8 mouse cellular contexts compared by ENCODE assay signal in the genomic region with DNA sequence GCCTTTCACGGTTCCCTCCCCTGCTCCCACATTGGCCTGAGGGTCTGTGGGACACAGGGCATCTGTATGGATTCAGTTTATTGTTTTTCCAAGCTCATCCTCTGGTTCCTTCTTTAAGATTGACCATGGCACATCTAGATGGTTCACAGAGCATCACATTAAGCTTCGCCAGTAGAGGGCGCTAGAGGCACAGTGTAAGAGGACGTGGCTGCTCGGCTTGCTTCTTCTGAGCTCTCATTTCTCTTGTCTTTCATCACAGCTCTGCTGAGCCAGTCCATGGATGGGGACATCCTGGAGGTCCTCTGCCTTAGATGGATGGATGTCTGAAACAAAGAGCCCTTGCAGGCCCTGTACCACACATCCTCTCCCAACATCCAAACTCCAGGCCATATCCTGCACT. TPM values are rescaled to one million over a fixed set of nuclear protein-coding genes. Genes with fewer than 3 reads are reported as not detected.
DNase-seq lines count a peak whose midpoint lies in the region; ATAC-seq and TF ChIP-seq lines count a peak whose summit lies in the region.

No protein-coding gene starts in this region.

- H3K27me3 ChIP-seq in ES-Bruce4 (ENCODE audit: control insufficient read depth, insufficient read depth, low read length, poor library complexity, severe bottlenecking): no peaks in the 10 kb centered on the region
- H3K27me3 ChIP-seq in forebrain, embryonic 14.5 days (replicated peaks; ENCODE audit: control insufficient read depth, insufficient read depth, low read length): no peaks in the 10 kb centered on the region
- H3K27me3 ChIP-seq in lung, embryonic 14.5 days (ENCODE audit: insufficient read depth, low read length): no peaks in the 10 kb centered on the region

- H3K27ac ChIP-seq in ES-Bruce4 (ENCODE audit: insufficient read depth, low read length): peak overlapping the region; percentile 24; the same call in 1 of the 2 replicates
- H3K27ac ChIP-seq in forebrain, embryonic 14.5 days (ENCODE audit: low read depth, low read length): peak overlapping the region; percentile 61; the same call in 1 of the 2 replicates
- H3K27ac ChIP-seq in lung, embryonic 14.5 days (ENCODE audit: low read depth): no peak overlapping the region

- H3K9ac ChIP-seq in ES-Bruce4 (ENCODE audit: low read depth, poor library complexity, severe bottlenecking): no peak overlapping the region
- H3K9ac ChIP-seq in forebrain, embryonic 14.5 days (ENCODE audit: low read length): peak overlapping the region; percentile 17; the same call in 1 of the 2 replicates
- no peak overlapping the region for H3K9ac ChIP-seq in lung, embryonic 14.5 days

- H3K36me3 ChIP-seq in ES-Bruce4 (ENCODE audit: control insufficient read depth, insufficient read depth, low read length, poor library complexity, severe bottlenecking): no peaks in the 10 kb centered on the region
- peaks cover 3% of the 10 kb centered on the region; the same call in 1 of the 2 replicates for H3K36me3 ChIP-seq in forebrain, embryonic 14.5 days (ENCODE audit: control insufficient read depth, insufficient read depth, low read length)
- H3K36me3 ChIP-seq in lung, embryonic 14.5 days (ENCODE audit: insufficient read depth): 0 out of 2 replicates have a peak, but pooled peaks cover 3% of the 10 kb centered on the region

- WGBS in forebrain, embryonic 14.5 days: 0% methylated on average over 5 of the region's 5 CpGs
- WGBS in lung, embryonic 14.5 days: 2% methylated on average over 5 of the region's 5 CpGs

- intact Hi-C loops in heart, postnatal 36 days (cut with DNase I): loop anchor here (1.0 to 2.0 kb wide), 4 partner anchors 16 to 86 kb away; partner anchors contain the start of genes Bcl7c and Fbxl19

- no peaks in the 10 kb centered on the region for H3K9me3 ChIP-seq in ES-Bruce4 (replicated peaks; ENCODE audit: control insufficient read depth, insufficient read depth, low read length, poor library complexity, severe bottlenecking)
- no peaks in the 10 kb centered on the region for H3K9me3 ChIP-seq in forebrain, embryonic 14.5 days (replicated peaks; ENCODE audit: control insufficient read depth, low read length)
- H3K9me3 ChIP-seq in lung, embryonic 14.5 days (ENCODE audit: low read depth, low read length): no peaks in the 10 kb centered on the region

- H3K4me1 ChIP-seq in ES-Bruce4 (ENCODE audit: control insufficient read depth, insufficient read depth, low read length): no peaks in the 10 kb centered on the region
- H3K4me1 ChIP-seq in forebrain, embryonic 14.5 days (ENCODE audit: control insufficient read depth, insufficient read depth, low read length): no peaks in the 10 kb centered on the region
- no peaks in the 10 kb centered on the region for H3K4me1 ChIP-seq in lung, embryonic 14.5 days (ENCODE audit: insufficient read depth)

- no peak overlapping the region for H3K4me2 ChIP-seq in forebrain, embryonic 14.5 days (ENCODE audit: low read length)
- no peak overlapping the region for H3K4me2 ChIP-seq in lung, embryonic 14.5 days

- peak; percentile 61; the same call in 1 of the 2 replicates for ATAC-seq in cerebellum, adult (ENCODE audit: insufficient number of reproducible peaks, low FRiP score, low TSS enrichment)
- ATAC-seq in forebrain, embryonic 14.5 days: peak; percentile 82; the same call in 1 of the 2 replicates
- peak; percentile 76 for ATAC-seq in lung, embryonic 14.5 days (ENCODE audit: insufficient read depth)

- peak; percentile 98 for TF ChIP-seq CTCF in ES-Bruce4 (IDR thresholded peaks at IDR 0.05; ENCODE audit: low read depth, low read length)
- TF ChIP-seq CTCF in lung, embryonic 14.5 days (IDR thresholded peaks at IDR 0.05; ENCODE audit: low read depth): peak; percentile 97

- DNase-seq in forebrain, embryonic 14.5 days (ENCODE audit: low spot score): peak; percentile 95
- peak; percentile 85 for DNase-seq in heart, postnatal 36 days
- peak; percentile 73 to 94 for DNase-seq in layer of hippocampus, adult 18-20 months (ENCODE audit: low spot score in 2 of 2)
- peak; percentile 97 for DNase-seq in lung, embryonic 14.5 days
- DNase-seq in ovary, postnatal 10 days (ENCODE audit: low spot score): peak; percentile 66
- DNase-seq in thymus, postnatal 0 days (ENCODE audit: low spot score): peak; percentile 83

- TF ChIP-seq EP300 in ES-Bruce4 (IDR thresholded peaks at IDR 0.05; ENCODE audit: insufficient read depth, low read depth, low read length): no peak

- H3K4me3 ChIP-seq in ES-Bruce4 (ENCODE audit: low read depth, low read length): no peak overlapping the region
- no peak overlapping the region for H3K4me3 ChIP-seq in forebrain, embryonic 14.5 days (ENCODE audit: low read depth, low read length)
- H3K4me3 ChIP-seq in lung, embryonic 14.5 days (ENCODE audit: low read depth, low read length): no peak overlapping the region

- TF ChIP-seq POLR2A in ES-Bruce4 (IDR thresholded peaks at IDR 0.05; ENCODE audit: insufficient read depth, low read length): no peak

RNA-seq across cellular contexts. Expression of gene Bcl7c, which starts 33.8 kb away (rescaled TPM):
- polyA plus RNA-seq in ES-Bruce4 (2011; ENCODE audit: insufficient read depth, insufficient read length, low read depth, missing spikeins): 48.6 and 49.8 TPM in 2 replicates
- 40.8 and 45.7 TPM in 2 replicates for polyA plus RNA-seq in forebrain, embryonic 14.5 days (2014; fragmentation: Nextera tagmentation; extraction: Ambion mirVana)
- 10 to 100 TPM; 34.6 to 35.8 TPM for total RNA-seq in heart, postnatal 36 days (2021)
- total RNA-seq in layer of hippocampus, adult 18-20 months (2021): 10 to 100 TPM; 34.4 to 34.6 TPM
- 58.8 and 65.1 TPM in 2 replicates for polyA plus RNA-seq in lung, embryonic 14.5 days (2014; fragmentation: Nextera tagmentation; extraction: Ambion mirVana)
- 98.1 and 112 TPM in 2 replicates for polyA plus RNA-seq in thymus, postnatal 0 days (2015; fragmentation: Nextera tagmentation; extraction: Ambion mirVana)

RNA-seq across cellular contexts. Expression of gene Ctf1, which starts 37.6 kb away (rescaled TPM):
- 8.8 and 13.9 TPM in 2 replicates for polyA plus RNA-seq in ES-Bruce4 (2011; ENCODE audit: insufficient read depth, insufficient read length, low read depth, missing spikeins)
- 5.3 and 5.9 TPM in 2 replicates for polyA plus RNA-seq in forebrain, embryonic 14.5 days (2014; fragmentation: Nextera tagmentation; extraction: Ambion mirVana)
- total RNA-seq in heart, postnatal 36 days (2021): 1 to 10 TPM; 7.7 to 9.4 TPM
- 1 to 10 TPM; 3.5 to 4.6 TPM for total RNA-seq in layer of hippocampus, adult 18-20 months (2021)
- polyA plus RNA-seq in lung, embryonic 14.5 days (2014; fragmentation: Nextera tagmentation; extraction: Ambion mirVana): 11.7 and 15.6 TPM in 2 replicates
- polyA plus RNA-seq in thymus, postnatal 0 days (2015; fragmentation: Nextera tagmentation; extraction: Ambion mirVana): 13.1 and 13.5 TPM in 2 replicates

RNA-seq across cellular contexts. Expression of gene Ctf2, which starts 57.0 kb away (rescaled TPM):
- not detected in 2 replicates for polyA plus RNA-seq in ES-Bruce4 (2011; ENCODE audit: insufficient read depth, insufficient read length, low read depth, missing spikeins)
- 0.09 TPM in 1 of 2 replicates, not detected in the other for polyA plus RNA-seq in forebrain, embryonic 14.5 days (2014; fragmentation: Nextera tagmentation; extraction: Ambion mirVana)
- not detected for total RNA-seq in heart, postnatal 36 days (2021)
- total RNA-seq in layer of hippocampus, adult 18-20 months (2021): not detected
- polyA plus RNA-seq in lung, embryonic 14.5 days (2014; fragmentation: Nextera tagmentation; extraction: Ambion mirVana): 0.38 TPM in 1 of 2 replicates, not detected in the other
- polyA plus RNA-seq in thymus, postnatal 0 days (2015; fragmentation: Nextera tagmentation; extraction: Ambion mirVana): 0.06 TPM in 1 of 2 replicates, not detected in the other

RNA-seq across cellular contexts. Expression of gene Zfp629, which starts 59.4 kb away (rescaled TPM):
- polyA plus RNA-seq in ES-Bruce4 (2011; ENCODE audit: insufficient read depth, insufficient read length, low read depth, missing spikeins): 4.9 and 6.0 TPM in 2 replicates
- 20.8 and 24.2 TPM in 2 replicates for polyA plus RNA-seq in forebrain, embryonic 14.5 days (2014; fragmentation: Nextera tagmentation; extraction: Ambion mirVana)
- total RNA-seq in heart, postnatal 36 days (2021): 10 to 100 TPM; 18.1 to 22.4 TPM
- total RNA-seq in layer of hippocampus, adult 18-20 months (2021): 10 to 100 TPM; 20.1 to 21.6 TPM
- polyA plus RNA-seq in lung, embryonic 14.5 days (2014; fragmentation: Nextera tagmentation; extraction: Ambion mirVana): 14.2 and 16.9 TPM in 2 replicates
- 6.6 and 7.0 TPM in 2 replicates for polyA plus RNA-seq in thymus, postnatal 0 days (2015; fragmentation: Nextera tagmentation; extraction: Ambion mirVana)
